Mouse (Mus musculus) stomach, postnatal 0 days (tissue): Measurements from ENCODE around the gene Cnih2. TPM values are rescaled to one million over a fixed set of nuclear protein-coding genes. Genes with fewer than 3 reads are reported as not detected.
A peak's percentile ranks its signal among the peaks of the same experiment; 100 is the strongest.

Source experiments
- ATAC-seq: fragments of 200-750 bp; cut with Nextera tagmentation; 2 replicates; pipeline ENCODE4 v1.8.0; 2017; ENCODE audit not compliant: low FRiP score, low TSS enrichment
- DNase-seq: peaks from one replicate; pipeline ENCODE4 v3.0.0-alpha.2; 2016; ENCODE audit warnings: low spot score
- H3K27ac ChIP-seq: fragments of 300-500 bp; sonication (generic); replicated peaks from 2 replicates; pipeline ENCODE4 v1.5.1; 2014; ENCODE audit warnings: mild to moderate bottlenecking, control low read depth
- H3K27me3 ChIP-seq: fragments of 300-500 bp; sonication (generic); 2 replicates; pipeline ENCODE4 v1.6.1; 2014; ENCODE audit warnings: low read length; ENCODE audit not compliant: control insufficient read depth, insufficient read depth
- H3K36me3 ChIP-seq: fragments of 300-500 bp; sonication (generic); 2 replicates; pipeline ENCODE4 v1.6.1; 2014; ENCODE audit warnings: low read length, mixed read lengths; ENCODE audit not compliant: control insufficient read depth, insufficient read depth
- H3K4me1 ChIP-seq: fragments of 300-500 bp; sonication (generic); replicated peaks from 2 replicates; pipeline ENCODE4 v1.6.1; 2014; ENCODE audit warnings: antibody characterized with exemption; ENCODE audit not compliant: control insufficient read depth, insufficient read depth
- H3K4me2 ChIP-seq: fragments of 300-500 bp; sonication (generic); replicated peaks from 2 replicates; pipeline ENCODE4 v1.6.1; 2014; ENCODE audit warnings: low read depth, mild to moderate bottlenecking, control low read depth, moderate library complexity
- H3K4me3 ChIP-seq: fragments of 300-500 bp; sonication (generic); 2 replicates; pipeline ENCODE4 v1.5.1; 2014; ENCODE audit warnings: low read depth, low read length, control low read depth
- H3K9ac ChIP-seq: fragments of 300-500 bp; sonication (generic); 2 replicates; pipeline ENCODE4 v1.6.1; 2014; ENCODE audit warnings: mild to moderate bottlenecking, low read length, control low read depth, mixed read lengths
- H3K9me3 ChIP-seq: fragments of 300-500 bp; sonication (generic); 2 replicates; pipeline ENCODE4 v1.6.1; 2016; ENCODE audit warnings: low read length; ENCODE audit not compliant: control insufficient read depth
- CTCF ChIP-seq: IDR thresholded peaks from 2 replicates; pipeline ENCODE4 v1.5.1; 2016; ENCODE audit warnings: antibody characterized with exemption, low read depth, mild to moderate bottlenecking, moderate library complexity
- EP300 ChIP-seq: optimal IDR thresholded peaks from 2 replicates; pipeline ENCODE3; 2016; ENCODE audit warnings: antibody characterized with exemption
- WGBS: fragments of 180-500 bp; shearing (Covaris S2); extraction: QIAGEN DNeasy Blood & Tissue Kit; methylation state at CpG from one replicate; pipeline ENCODE4 v1.1.7; 2014; 5-methylcytosine and 5-hydroxymethylcytosine counted together
- polyA plus RNA-seq: library from polyadenylated mRNA; unstranded; fragments of >200 nt; fragmentation: Nextera tagmentation; extraction: Ambion mirVana; gene quantifications from 2 replicates; pipeline ENCODE4 v1.2.1, GENCODE M21; 2015

The Cnih2 gene
- polyA plus RNA-seq, 1 experiment from 2014 or later: 5.6 TPM

GRCm38 (mm10) chr19:5069486-5069885 lies 28.8 kb downstream of the Cnih2 start:
- ATAC-seq (no peak), DNase-seq (no peak)
- peak overlapping the region; percentile 60 for H3K4me3 ChIP-seq
- H3K9me3 ChIP-seq: no peaks in the 10 kb centered on the region
- TF ChIP-seq CTCF: no peak
- TF ChIP-seq EP300: no peak
- H3K4me1 ChIP-seq: peaks cover 9% of the 10 kb centered on the region; the same call in 1 of the 2 replicates
- 84% methylated on average over 5 of the region's 5 CpGs for WGBS
- H3K9ac ChIP-seq: peak overlapping the region; percentile 68; the same call in 1 of the 2 replicates
- no peaks in the 10 kb centered on the region for H3K36me3 ChIP-seq
- H3K4me2 ChIP-seq: peak overlapping the region; percentile 73
- H3K27me3 ChIP-seq: no peaks in the 10 kb centered on the region; the same call in 1 of the 2 replicates
- no peak overlapping the region for H3K27ac ChIP-seq

GRCm38 (mm10) chr19:5068570-5069234 lies 29.6 kb downstream of the Cnih2 start:
- Histone ChIP-seq H3K27ac (peak overlapping the region; percentile 93), H3K9ac (peak overlapping the region; percentile 68), H3K27me3 (no peaks in the 10 kb centered on the region; the same call in 1 of the 2 replicates), H3K4me2 (peak overlapping the region; percentile 73), H3K36me3 (no peaks in the 10 kb centered on the region), H3K4me1 (peaks cover 9% of the 10 kb centered on the region; the same call in 1 of the 2 replicates), H3K9me3 (no peaks in the 10 kb centered on the region), H3K4me3 (peak overlapping the region; percentile 60)
- WGBS: 29% methylated on average over 21 of the region's 21 CpGs
- TF ChIP-seq EP300: no peak
- TF ChIP-seq CTCF: peak; percentile 23; the same call in 1 of the 2 replicates
- DNase-seq (no peak), ATAC-seq (no peak)

- ATAC-seq (peak; percentile 46; the same call in 1 of the 2 replicates), DNase-seq (peak; percentile 70)
- Histone ChIP-seq H3K9me3 (no peaks in the 10 kb centered on the region), H3K4me2 (peak within 1 kb of the TSS; percentile 73), H3K4me3 (peak within 1 kb of the TSS; percentile 60), H3K27me3 (no peaks in the 10 kb centered on the region; the same call in 1 of the 2 replicates), H3K9ac (peak within 1 kb of the TSS; percentile 68), H3K27ac (peak within 1 kb of the TSS; percentile 93), H3K36me3 (no peaks in the 10 kb centered on the region), H3K4me1 (peaks cover 9% of the 10 kb centered on the region; the same call in 1 of the 2 replicates)
- WGBS: 1% methylated on average over 52 of the region's 56 CpGs
- TF ChIP-seq CTCF (no peak), EP300 (no peak)
Measured at GRCm38 (mm10) chr19:5067867-5068569, 30.3 kb downstream of the Cnih2 start, which contains the start of gene Cd248. TSS of gene Cd248 (plus strand) at chr19:5068078.

GRCm38 (mm10) chr19:5067040-5067799 lies 31.1 kb downstream of the Cnih2 start:
- ATAC-seq: peak; percentile 3; the same call in 1 of the 2 replicates
- DNase-seq: no peak
- WGBS: 4% methylated on average over 15 of the region's 15 CpGs

GRCm38 (mm10) chr19:5065104-5065503 lies 33.2 kb downstream of the Cnih2 start:
- Histone ChIP-seq H3K36me3 (no peaks in the 10 kb centered on the region), H3K9me3 (no peaks in the 10 kb centered on the region), H3K4me1 (peaks cover 14% of the 10 kb centered on the region; the same call in 1 of the 2 replicates), H3K27ac (0 out of 2 replicates have a peak overlapping the region, but pooled peaks have one; percentile 20), H3K27me3 (no peaks in the 10 kb centered on the region; the same call in 1 of the 2 replicates), H3K9ac (no peak overlapping the region), H3K4me2 (no peak overlapping the region), H3K4me3 (no peak overlapping the region)
- TF ChIP-seq CTCF (no peak), EP300 (no peak)
- ATAC-seq (no peak), DNase-seq (no peak)
- 36% methylated on average over 7 of the region's 7 CpGs for WGBS

More at GRCm38 (mm10) chr19:5067040-5067799, 31.1 kb downstream of the Cnih2 start:
- H3K27me3 ChIP-seq: no peaks in the 10 kb centered on the region; the same call in 1 of the 2 replicates
- H3K9me3 ChIP-seq: no peaks in the 10 kb centered on the region
- H3K27ac ChIP-seq: peak overlapping the region; percentile 93
- no peaks in the 10 kb centered on the region for H3K36me3 ChIP-seq
- TF ChIP-seq CTCF (no peak), EP300 (no peak)
- H3K4me1 ChIP-seq: peaks cover 9% of the 10 kb centered on the region; the same call in 1 of the 2 replicates
- peak overlapping the region; percentile 60 for H3K4me3 ChIP-seq
- peak overlapping the region; percentile 73 for H3K4me2 ChIP-seq
- H3K9ac ChIP-seq: peak overlapping the region; percentile 41
